Mouse (Mus musculus): ENCODE measurements around the gene Slco4c1.
A peak's percentile ranks its signal among the peaks of the same experiment; 100 is the strongest.

The Slco4c1 gene

DNA sequence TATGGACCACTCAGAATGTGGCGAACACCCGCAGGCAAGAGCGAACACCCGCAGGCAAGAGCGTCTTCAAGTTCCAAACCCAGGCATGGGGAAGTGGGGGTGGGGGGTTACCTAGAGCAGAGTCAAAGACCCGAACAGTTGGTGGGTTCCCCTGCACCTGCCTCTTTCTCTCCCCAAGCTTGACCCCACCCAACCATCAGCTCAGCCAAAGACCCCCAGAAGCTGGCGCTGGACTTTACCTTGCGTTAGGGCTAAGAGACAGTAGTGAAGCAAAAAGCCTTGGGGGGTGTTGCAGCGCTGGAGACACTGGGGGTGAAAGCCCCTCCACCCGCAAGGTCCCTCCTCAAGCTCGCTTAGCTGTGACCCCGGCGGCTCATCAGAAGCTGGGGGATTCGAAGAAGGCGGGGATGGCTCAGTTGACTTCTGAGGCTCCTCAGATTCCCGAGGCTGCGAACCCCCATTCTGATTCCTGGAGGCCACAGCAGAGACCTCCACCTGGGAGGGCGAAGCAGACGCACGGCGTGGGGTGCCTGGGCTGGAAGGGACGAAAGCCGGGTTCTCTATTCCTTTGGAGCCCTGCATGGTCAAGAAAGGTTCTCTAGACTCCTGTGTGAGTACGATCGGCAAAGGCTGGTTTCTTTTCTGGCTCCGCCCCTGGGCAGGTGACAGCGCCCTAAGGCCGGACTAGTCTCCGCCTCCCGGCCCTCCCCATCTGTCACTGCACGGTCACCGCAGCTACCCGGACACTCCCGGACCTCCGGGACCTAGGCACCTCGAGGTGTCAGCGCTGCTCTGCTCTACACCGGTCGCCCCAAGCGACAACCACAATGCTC lies at the start of gene Slco4c1:
Gene Slco4c1, minus strand, starts transcription at position 644 of the 833 bp plus-strand sequence.
- DNase-seq (ENCODE audit: low read depth) = peak; percentile 28

DNA sequence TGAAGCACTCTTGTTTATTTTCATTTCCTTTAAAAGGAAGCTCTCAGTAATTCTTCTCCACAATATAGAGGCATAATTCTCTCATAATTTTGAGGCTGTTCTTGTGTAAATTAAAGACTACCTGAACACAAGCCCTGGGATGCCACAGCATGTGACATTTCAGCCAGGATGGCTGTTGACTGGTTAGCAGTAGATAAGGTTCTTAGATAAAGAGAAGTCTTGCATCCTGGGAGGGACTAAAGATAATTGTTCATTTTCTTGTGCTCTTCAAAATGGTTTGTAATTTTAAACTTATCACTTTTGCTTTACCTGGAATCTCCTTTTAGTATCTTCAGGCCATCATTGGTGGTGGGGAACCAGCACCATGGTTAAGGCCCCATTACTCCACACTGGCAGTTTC lies 45.4 kb upstream of the Slco4c1 start:
- no peak for DNase-seq (ENCODE audit: low read depth)

DNA sequence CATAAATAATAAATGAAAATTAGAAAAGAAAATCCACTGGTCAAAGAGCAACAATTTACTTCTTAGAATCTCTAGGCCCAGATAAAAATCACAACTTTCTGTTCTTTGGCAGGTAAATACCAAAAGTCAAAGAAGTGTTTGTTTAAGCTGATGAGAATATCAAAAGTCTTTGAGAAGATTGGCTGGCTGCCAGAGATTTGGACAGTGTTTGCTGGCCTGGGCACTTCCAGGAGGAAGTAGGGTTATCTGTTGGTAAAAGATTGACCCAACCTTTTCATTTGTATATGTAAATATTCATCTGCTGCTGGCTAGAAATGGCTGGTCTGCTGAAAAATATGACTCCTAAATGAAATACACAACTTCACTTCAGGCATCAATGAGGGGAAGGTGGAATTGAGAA lies 11.8 kb upstream of the Slco4c1 start:
- DNase-seq (ENCODE audit: low read depth) = no peak

DNA sequence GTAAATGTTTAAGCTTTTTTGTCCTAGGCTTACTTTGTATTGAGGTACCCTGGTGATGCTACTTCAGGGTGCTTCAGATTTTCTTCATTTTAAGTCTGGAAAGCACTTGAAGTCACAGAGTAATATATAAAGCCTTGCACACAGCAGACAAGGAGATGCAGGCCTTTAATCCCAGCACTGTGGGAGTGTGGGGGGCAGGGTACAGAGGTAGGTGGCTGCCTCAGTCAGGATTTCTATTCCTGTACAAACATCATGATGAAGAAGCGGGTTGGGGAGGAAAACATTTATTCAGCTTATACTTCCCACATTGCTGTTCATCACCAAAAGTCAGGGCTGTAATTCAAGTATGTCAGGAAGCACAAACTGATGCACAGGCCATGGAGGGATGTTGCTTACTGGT lies 6.6 kb upstream of the Slco4c1 start:
- no peak for DNase-seq (ENCODE audit: low read depth)

DNA sequence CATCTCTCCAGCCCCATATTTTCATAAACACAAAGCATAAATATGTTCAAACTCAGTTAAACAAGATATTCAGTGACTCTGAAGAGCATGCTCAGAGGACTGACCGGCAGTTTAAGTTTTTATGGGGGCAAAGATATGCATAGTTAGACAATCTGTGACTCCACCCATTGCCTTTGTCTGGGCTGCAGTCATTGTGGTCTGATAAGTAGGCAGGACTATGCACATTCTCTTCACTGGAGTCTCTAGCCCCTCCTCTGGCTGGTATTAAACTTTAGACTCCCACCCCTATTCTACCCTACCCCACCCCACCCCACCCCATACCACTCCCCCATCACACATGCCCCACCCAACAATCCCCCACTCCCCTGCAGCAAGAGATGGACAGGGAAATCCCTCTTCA lies 4.1 kb upstream of the Slco4c1 start:
- no peak for DNase-seq (ENCODE audit: low read depth)

DNA sequence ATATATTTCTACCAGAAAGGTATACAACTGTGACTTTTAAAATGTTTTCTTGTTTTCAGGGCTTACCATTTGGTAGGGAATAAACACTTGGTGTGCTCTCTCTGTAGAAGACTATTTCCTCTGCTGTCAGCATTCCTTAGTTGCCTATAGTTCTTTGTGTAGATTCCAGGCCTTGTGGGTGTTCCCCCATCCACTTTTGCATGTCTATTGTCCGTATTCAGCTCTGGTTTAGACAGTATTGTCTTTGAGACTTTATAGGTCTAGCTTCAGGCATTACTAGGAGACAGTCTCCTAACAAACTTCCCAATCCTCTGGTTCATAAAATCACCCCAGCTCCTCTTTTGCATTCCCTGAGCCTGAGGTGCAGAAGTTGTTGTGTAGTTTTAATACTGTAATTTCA lies 2.7 kb upstream of the Slco4c1 start:
- DNase-seq (ENCODE audit: low read depth) = no peak

DNA sequence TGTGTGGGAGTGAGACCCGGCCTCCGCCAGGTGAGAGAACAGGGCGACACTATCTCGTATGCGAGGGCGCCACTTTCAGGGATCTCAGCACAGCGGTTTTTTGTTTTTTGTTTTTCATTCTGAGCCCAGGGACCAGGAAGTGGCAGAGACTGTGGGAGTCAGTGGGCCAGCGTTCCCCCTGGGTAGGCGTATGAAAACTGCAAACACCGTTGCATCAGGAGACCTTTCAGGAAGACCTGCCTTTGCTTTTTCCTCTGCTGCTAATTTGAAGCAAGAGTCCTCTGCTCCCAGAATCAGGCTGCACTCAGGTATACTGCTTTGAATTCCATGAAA lies 356 bp upstream of the Slco4c1 start:
- no peak for DNase-seq (ENCODE audit: low read depth)

DNA sequence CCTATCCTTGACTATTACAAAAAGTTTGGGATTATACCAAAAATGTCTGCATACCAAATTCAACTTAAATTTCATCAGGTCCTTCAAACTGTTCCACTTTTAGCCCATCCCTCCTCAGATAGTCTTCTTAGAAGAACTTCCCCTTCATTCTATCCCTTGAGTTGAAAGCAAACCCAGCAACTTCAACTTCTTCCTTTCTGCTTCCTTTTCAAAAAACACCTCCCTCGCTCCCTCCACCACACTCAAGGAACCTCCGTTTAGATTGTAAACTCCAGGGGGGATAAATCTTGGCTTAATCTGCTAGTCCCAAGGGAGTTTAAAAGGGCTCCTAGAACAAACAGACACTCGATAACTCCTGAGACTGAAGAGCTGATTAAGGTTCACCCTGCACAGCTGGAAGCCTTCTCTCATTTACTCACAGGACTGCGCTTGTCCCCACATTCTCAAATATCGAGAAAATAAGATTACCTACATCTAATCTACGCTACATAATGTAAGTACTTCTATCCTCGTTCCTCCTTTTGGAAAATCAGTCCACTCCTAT lies 1.1 kb downstream of the Slco4c1 start:
- DNase-seq (ENCODE audit: low read depth) = no peak

DNA sequence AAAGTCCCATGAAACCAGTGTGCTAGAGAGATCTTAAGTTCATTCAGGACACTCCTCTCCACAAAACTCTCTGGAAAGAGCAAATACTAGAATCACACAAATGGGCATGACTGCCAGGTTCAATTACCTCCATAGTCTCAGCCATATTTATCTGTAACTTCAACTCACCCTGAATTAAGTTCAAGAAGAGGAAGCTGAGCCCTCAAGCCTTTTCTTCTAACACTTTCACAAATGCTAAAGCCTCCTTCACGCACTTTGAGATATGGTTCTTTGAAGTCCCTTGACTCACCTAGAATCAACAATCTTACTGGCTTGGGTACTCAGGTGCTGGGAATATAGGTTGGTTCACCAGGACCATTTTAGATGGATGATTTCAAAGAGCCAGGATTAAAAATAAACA lies 3.2 kb downstream of the Slco4c1 start:
- no peak for DNase-seq (ENCODE audit: low read depth)

DNA sequence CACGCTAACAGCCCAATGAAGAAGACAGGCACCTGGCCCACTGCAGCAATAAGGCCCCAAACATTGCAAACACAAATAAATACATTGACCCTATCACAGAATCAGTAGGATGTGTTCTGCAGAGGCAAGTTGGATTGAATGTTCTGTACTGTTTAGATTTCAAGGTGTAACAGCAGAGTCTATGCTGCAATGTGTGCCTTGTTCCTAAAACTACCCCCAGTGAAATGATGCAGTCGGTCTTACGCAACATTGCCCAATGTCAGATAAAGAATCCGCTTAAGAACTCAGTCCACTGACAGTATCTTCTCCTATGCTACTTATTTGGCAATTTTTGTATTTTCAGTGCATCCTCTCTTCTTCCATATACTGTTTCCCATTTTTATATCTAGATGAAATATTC lies 6.0 kb downstream of the Slco4c1 start:
- no peak for DNase-seq (ENCODE audit: low read depth)

DNA sequence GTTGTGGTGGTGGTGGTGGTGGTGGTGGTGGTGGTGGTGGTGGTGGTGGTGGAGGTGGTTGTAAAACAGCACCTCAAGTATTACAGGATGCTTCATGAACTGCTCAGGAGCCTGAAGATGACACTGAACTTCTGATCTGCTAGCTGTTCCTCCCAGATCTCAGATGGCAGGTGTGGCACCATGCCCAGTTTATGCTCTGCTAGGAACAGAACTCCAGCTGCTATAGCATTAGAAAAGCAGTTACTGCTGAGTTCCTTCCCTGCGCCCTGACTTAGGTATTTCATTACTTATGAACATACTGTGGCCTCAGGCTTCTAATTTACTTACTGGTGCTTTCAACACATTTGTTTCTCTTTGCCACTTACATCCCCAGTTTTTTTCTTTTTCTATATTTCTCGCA lies 7.9 kb downstream of the Slco4c1 start:
- no peak for DNase-seq (ENCODE audit: low read depth)

DNA sequence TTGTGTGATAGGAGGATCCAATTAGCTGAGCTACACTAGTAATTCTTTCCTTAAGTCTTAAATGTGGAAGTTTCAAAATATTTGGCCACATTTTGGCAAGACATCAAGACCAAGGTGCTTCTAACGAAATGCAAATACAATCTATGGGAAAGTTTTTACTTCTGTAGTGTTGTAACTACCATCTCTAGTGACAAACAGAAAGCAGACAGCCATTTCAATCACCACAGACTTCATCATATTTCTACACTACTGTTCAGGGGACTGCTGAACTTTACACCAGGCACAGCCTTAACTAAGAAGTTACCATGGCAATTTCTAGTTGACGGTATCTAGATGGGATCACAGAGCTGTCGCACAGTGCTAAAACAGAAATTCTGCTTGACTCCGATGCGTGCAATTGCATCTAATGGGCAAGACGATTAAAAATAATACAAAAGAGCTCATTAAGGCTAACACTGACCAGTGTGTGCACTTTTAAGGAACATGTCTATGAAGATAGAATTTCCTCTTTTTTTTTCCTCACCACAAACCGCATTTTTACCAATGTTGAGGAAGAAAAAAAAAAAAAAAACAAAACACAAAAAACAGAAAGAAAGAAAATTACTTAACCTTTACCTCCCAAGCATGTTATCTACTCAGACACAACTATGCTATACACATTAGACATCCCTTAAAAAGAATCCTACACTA lies 11.8 kb downstream of the Slco4c1 start:
- no peak for DNase-seq (ENCODE audit: low read depth)

DNA sequence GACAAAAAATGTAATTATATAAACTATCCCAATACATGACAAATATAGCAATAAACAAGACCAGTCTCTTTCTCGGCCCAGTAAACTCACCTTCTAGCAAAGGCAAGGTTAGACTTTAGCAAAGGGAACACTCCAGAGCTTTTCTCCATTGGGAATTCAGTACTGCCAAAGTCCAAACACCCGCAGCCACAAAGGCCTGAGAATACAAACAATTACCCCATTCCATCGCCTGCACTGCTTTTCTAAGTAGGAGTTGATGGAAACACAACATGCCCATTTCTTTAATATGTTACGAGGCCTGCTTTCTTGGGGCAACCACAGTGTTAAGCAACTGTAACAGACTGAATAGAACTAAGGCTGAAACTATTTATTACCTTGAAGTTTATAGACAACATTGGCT lies 18.4 kb downstream of the Slco4c1 start:
- no peak for DNase-seq (ENCODE audit: low read depth)

DNA sequence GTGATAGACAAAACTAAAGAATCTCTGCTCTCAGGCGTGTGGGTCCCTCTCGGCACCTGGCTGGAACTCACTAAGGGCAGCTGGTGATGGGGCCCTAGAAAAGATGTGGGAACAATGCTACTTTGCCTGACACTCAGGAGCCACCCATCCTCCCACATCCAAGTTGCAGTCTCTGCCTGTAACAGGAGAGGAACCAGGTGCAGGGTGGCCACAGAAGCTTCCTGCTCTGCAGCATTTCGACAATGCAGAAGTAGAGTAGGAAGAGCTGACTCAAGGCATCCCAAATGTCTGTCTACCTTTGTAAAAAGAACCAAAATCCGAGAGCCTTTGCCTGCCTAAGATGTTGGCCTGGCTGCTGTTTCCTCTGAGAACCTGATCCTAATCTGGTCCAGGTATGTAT lies 22.9 kb downstream of the Slco4c1 start:
- DNase-seq (ENCODE audit: low read depth) = no peak

DNA sequence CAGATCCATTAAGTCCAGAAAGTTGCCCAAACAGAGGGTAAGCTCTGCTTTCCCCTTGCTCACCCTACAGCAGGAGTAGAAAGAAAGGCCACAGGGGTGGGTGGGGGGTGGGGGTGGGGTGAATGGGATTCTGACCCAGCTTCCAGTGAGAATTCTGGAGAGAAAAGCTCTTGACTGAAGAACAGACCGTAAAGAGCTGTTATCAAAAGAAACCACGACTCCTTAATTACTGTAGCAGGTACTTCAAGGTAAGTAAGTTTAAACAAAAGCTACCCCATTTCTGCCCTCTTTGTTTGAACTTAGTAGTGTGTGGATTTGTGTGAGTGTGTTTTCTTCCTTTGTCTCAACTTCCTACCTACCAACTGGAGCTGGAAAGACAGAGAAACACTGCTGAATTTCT lies 23.4 kb downstream of the Slco4c1 start:
- DNase-seq (ENCODE audit: low read depth) = no peak

DNA sequence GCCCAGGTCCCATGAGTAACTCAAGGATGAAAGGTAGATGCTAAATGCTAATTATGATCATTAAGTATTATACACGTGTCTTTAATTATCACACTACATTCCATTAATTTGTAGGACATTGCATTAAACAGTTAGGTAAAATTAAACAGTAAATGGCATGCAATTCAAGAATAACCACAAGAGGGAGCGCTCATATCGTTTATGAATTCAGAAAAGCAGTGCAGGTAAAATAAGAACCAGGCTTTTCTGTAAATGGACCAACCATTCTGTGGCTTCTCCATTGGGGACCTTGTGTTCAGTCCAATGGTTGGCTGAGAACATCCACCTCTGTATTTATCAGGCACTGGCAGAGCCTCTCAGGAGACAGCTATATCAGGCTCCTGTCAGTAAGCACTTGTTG lies 25.2 kb downstream of the Slco4c1 start:
- DNase-seq (ENCODE audit: low read depth) = no peak

DNA sequence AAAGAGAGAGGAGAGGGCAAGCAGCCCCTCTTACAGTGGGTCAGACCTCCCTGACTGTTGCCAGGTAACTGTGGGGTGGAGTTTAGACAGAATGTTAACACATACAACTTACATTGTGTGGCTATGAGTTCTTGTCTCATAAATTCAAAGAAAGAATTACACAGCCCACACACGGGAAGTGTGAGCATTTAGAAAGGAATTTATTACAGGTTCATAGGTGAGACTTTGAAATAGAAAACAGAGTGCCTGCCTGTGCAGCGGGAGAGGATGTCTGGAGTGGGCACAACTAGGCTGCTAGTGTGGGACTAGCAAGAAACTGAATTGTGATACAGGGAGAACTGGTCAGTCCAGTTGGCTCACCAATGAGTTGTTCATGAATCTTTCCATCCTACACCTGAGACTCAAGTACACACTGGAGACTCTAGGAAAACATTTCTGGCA lies 66.7 kb downstream of the Slco4c1 start:
- DNase-seq (ENCODE audit: low read depth) = no peak

DNA sequence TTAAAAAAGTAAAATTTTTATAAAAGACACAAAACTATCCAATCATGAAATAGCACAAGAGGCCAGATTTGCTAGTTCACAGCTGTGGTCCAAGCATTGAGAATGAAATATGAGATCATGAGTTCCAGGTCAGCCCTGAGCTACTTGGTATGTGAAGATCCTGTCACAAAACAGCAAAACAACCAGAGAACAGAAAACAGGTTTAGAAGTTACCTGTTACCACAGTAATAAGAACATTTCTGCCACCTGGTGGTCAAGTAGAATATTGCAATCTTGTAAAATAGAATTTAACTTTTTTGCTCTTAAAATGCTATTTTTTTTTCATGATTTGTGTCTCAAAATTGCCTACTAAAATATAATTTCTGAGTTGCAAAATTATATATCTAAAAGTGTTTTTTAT lies 70.4 kb downstream of the Slco4c1 start:
- DNase-seq (ENCODE audit: low read depth) = peak; percentile 14

DNA sequence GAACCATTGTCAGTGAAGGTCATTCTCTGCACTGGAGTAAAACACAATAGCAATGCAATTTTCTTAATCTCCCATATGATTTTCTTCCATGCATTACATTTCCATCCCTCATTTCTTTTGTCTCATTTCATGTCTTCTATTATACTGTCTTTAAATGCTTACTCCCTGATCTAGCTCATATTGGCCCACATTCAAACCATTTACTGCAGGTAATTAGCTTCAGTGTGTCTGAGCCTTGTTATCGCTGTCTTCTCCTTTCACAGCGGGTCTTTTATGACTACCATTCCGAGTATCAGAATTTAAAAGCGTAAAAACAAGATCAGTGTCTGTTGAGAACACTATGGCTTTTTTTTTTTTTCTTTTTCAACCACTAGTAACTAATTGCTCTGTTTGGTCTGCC lies 77.3 kb downstream of the Slco4c1 start:
- DNase-seq (ENCODE audit: low read depth) = no peak

DNA sequence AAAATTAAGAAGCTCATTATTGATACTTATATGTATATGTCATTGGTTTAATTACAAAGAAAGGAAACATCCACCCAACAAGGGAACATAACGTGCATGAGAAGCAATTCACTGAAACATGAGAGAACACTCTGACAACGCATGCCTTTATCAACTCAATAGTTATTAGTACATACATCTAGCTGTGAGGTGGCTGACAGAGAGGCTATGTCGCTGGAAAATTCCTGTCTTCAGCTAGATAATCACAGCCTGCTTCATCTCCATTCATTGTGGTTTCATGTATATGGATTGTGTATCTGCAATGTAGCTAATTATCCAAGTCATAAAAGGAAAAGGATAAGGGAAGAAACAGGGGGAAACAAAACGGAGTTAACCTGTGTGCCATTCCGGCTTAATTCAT lies 77.7 kb downstream of the Slco4c1 start:
- no peak for DNase-seq (ENCODE audit: low read depth)

DNA sequence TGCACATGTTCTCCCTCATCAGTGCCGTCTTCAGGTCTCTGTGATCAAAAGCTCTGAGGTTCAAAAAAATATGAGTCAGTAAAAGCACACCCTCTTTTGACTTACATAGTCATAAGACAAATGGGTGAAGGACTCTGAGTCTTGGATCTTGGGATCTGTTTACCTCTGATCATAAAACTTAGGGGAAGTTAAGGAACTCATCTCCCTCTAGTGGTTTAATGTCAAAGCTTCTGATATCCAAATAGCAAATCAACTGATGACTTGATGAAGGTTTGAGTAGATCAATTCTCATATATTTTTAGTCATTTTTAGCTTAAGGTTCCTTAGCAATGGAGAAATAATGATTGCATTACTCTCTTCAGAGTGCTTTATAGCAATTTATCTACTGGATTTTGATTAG lies 82.7 kb downstream of the Slco4c1 start:
- DNase-seq (ENCODE audit: low read depth) = no peak

DNA sequence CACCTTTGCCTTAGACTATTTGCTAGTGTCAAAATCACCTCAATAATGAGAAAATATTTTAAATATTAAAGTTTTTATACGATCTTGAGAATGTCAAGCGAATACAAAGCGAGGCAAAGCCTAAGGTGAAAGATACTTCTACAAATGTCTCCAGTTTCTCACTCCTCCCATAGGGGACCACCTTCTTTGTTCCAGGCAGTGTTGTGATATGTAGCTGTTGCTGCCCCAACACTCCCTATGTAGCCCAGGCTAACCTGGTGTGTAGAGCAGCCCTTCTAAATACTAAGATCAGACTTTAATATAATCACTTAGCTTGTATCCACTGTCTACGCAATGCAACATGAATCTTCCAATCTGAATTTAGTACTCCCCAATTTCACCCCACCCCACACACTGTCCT lies 97.8 kb downstream of the Slco4c1 start:
- DNase-seq (ENCODE audit: low read depth) = no peak

DNA sequence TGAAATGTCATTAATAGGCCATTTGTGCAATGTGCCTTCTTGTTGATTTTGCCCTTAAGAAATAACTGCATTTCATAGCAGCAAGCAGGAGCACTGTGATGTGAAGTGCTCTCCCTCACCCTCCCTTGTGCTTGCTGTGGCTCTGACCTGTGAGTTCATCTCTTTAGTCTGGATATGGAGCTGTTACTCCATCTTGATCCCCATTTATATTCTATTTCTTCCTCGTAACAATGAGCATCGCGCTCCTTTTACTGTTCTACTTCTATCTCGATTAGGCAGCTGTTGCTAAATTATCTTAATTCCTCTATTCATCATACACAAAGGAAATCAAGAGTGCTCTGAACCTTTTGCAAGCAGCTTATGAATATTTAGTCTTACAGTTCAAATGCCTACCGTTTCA lies 98.3 kb downstream of the Slco4c1 start:
- no peak for DNase-seq (ENCODE audit: low read depth)

DNA sequence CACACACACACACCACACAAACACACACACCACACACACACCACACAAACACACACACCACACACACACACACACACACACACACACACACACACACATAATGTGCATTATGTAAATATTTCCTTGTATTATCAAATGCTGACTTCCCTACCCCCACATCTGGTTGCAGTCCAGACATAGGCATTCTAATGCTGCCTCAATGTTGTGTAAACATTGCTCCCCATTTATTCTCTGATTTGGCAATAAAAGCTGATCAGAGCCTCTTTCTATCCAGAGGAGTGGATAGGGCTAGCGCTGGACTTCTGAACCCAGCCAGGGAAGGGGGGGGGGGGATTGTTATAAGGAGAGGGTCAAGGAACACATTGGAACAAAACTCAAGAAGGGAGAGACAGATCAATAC lies 101.7 kb downstream of the Slco4c1 start:
- DNase-seq (ENCODE audit: low read depth) = no peak
